23 mouse cellular contexts compared by ENCODE assay signal in the genomic region with DNA sequence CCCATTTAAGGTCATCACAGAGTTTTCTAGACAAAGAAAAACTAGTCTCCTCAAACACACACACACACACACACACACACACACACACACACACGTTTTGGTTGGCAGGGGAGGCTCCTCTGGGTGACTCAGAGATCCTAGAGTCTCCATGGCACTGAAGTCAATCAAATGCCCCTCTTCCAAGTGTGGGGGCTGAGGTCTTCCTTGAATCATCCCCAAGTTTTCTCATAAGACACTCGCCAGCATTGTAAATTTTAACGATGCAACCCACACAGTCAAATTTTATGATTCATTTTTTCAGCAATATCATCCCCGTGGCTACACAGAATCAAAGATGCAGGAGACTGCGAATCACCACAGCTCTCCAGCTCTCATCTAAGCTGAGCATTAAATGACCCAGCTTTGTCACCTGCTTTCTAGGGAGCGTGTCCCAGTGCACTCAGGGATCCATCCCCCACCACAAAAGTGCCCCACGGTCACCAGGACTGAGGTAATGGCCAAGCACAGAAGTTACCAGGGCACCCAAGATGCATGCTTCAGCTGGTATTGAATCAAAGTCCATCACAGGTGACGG.
A peak's percentile ranks its signal among the peaks of the same experiment; 100 is the strongest.
DNase-seq lines count a peak whose midpoint lies in the region.
"Had no signal": no experiment of that assay in that cellular context is flagged by ENCODE, and none has a peak within 500 bp of the region (broad histone marks: within the 10 kb centered on the region; RNA-seq: fewer than 3 reads in every experiment).

No protein-coding gene starts in this region.

- DNase-seq in left cerebral cortex, adult 18-20 months (ENCODE audit: low spot score in 2 of 2): peak; percentile 28 to 31
- no peak for DNase-seq in left cerebral cortex, adult 11 months (ENCODE audit: low spot score)
- DNase-seq in Muller cell, postnatal 12 days (ENCODE audit: inconsistent ontology term): peak; percentile 68
- DNase-seq in left cerebral cortex, postnatal 14 days (ENCODE audit: low spot score in 2 of 2): peak; percentile 26 to 82
- DNase-seq in right cerebral cortex, postnatal 36 days (ENCODE audit: low spot score in 2 of 2): peak; percentile 16 to 48
- DNase-seq in gastrocnemius, postnatal 36 days: no peak
- DNase-seq in adrenal gland, adult (ENCODE audit: inconsistent age in 2 of 2, low spot score in 1 of 2): no peak
- DNase-seq: adrenal gland, adult 2 months; adrenal gland, postnatal 36 days; cerebellum, adult 2 months; forebrain, postnatal 0 days; gastrocnemius, adult 2 months; heart, adult 2 months; heart, postnatal 4 days; kidney, adult 11 months; kidney, postnatal 25 days; liver, embryonic 13.5 days; lung, adult 18-20 months; lung, postnatal 4 days; midbrain, embryonic 14.5 days; spleen, adult 18-20 months; thymus, adult 2 months; thymus, postnatal 4 days had no signal

- intact Hi-C loops in left cerebral cortex, postnatal 14 days (cut with DNase I): loop anchor here (5.0 kb wide), 1 partner anchor 40 kb away; no protein-coding TSS in a partner anchor
- intact Hi-C loops in gastrocnemius, postnatal 36 days (cut with DNase I): no loop called here

Comparison
In these comparisons a context has a peak if more than half of its experiments do, and no peak if none do; other contexts are left out.
1. DNase-seq: peak in left cerebral cortex, adult 18-20 months (2 of 2), Muller cell, postnatal 12 days (single experiment), left cerebral cortex, postnatal 14 days (2 of 2) and right cerebral cortex, postnatal 36 days (2 of 2); none in left cerebral cortex, adult 11 months (single experiment), gastrocnemius, postnatal 36 days (0 of 2) and adrenal gland, adult (0 of 2).